Mouse (Mus musculus): ENCODE measurements around the gene Nectin2. TPM values are rescaled to one million over a fixed set of nuclear protein-coding genes. Genes with fewer than 3 reads are reported as not detected.

Gene Nectin2
- polyA plus RNA-seq, 1 experiment = 27.1 TPM

GRCm38 (mm10) chr7:19751070-19751383, 744 bp upstream of the Nectin2 start:
- TF ChIP-seq POLR2AphosphoS2 (IDR thresholded peaks at IDR 0.05; ENCODE audit: insufficient read length, low read depth) (no peak), TCF12 (IDR thresholded peaks at IDR 0.05; ENCODE audit: insufficient read depth, poor library complexity, severe bottlenecking) (no peak), E2F4 (IDR thresholded peaks at IDR 0.05; ENCODE audit: insufficient read depth) (no peak), POLR2A (IDR thresholded peaks at IDR 0.05; ENCODE audit: insufficient read length, low read depth) (no peak), TCF3 (IDR thresholded peaks at IDR 0.05; ENCODE audit: insufficient read length, low read depth) (no peak), REST (IDR thresholded peaks at IDR 0.05; ENCODE audit: insufficient read depth, insufficient read length) (no peak), MYOD1 (IDR thresholded peaks at IDR 0.05; ENCODE audit: control insufficient read depth in 1 of 3, insufficient read length in 2 of 3, low read depth in 2 of 3) (no peak), SRF (IDR thresholded peaks at IDR 0.05; ENCODE audit: control insufficient read depth, insufficient read length, low read depth) (no peak), MAX (IDR thresholded peaks at IDR 0.05; ENCODE audit: low read depth) (no peak), MYOG (IDR thresholded peaks at IDR 0.05; ENCODE audit: control insufficient read depth in 1 of 3, insufficient read depth in 1 of 3, insufficient read length in 2 of 3, low read depth in 2 of 3) (no peak), USF1 (IDR thresholded peaks at IDR 0.05; ENCODE audit: low read depth) (no peak), CEBPB (IDR thresholded peaks at IDR 0.05; ENCODE audit: insufficient read depth, poor library complexity, severe bottlenecking) (no peak)
- H3K36me3 ChIP-seq (ENCODE audit: control insufficient read depth, insufficient read depth) = no peaks in the 10 kb centered on the region
- H3K27me3 ChIP-seq (ENCODE audit: control insufficient read depth, insufficient read depth, insufficient read length) = no peaks in the 10 kb centered on the region
- peak overlapping the region; percentile 69 for H3K4me2 ChIP-seq (ENCODE audit: low read depth)
- H3ac ChIP-seq (ENCODE audit: control insufficient read depth, insufficient read length) = no peak overlapping the region
- no peaks in the 10 kb centered on the region for H3K79me2 ChIP-seq (ENCODE audit: control insufficient read depth, insufficient read depth)
- H3K4me3 ChIP-seq = peak overlapping the region; percentile 63

DNA sequence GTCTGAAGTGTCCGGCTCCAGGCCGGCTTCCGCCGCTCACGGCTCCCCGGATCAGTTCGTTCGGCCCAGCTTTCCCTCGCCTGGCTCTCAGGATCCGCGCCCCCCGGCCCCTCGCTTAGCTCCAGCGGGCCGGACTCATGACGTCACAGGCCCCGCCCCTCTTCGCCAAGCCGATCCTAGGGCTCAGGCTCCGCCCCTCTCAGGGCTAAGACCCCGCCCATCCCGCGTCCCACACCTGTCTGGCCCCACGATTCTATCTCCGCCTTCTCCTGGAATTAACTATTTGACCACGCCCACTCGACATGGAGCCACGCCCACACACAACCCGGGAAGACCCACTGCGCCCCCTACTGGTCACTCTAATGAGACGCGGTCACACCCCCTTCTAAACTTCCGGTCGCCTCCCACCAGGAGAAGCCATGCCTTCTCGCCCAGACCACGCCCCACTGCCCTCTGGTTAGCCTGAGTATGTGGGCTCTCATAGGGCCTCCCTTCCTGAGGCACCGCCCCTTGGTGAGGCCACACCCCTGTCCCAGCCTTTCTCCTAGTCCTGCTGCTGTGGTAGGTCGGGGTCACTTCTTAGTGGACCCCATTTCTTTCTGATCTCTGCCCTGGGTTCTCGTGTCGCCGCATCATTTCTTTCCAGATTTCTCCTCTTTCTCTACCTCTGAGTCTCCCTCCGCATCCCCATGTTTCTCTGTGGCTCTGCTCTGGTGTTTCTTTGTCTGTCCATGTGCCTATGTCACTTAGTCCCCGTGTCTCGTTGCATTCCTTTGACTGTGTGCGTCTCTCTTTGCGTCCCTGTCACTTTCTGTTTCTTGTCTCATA, 680 bp downstream of the Nectin2 start:
- H3K27me3 ChIP-seq (ENCODE audit: control insufficient read depth, insufficient read depth, insufficient read length) = no peaks in the 10 kb centered on the region
- H3K36me3 ChIP-seq (ENCODE audit: control insufficient read depth, insufficient read depth) = no peaks in the 10 kb centered on the region
- H3K4me3 ChIP-seq = peak overlapping the region; percentile 63
- no peaks in the 10 kb centered on the region for H3K79me2 ChIP-seq (ENCODE audit: control insufficient read depth, insufficient read depth)
- peak overlapping the region; percentile 92 for H3K4me2 ChIP-seq (ENCODE audit: low read depth)
- TF ChIP-seq USF1 (IDR thresholded peaks at IDR 0.05; ENCODE audit: low read depth) (no peak), REST (IDR thresholded peaks at IDR 0.05; ENCODE audit: insufficient read depth, insufficient read length) (no peak), MYOG (IDR thresholded peaks at IDR 0.05; ENCODE audit: control insufficient read depth in 1 of 3, insufficient read depth in 1 of 3, insufficient read length in 2 of 3, low read depth in 2 of 3) (peak in 2 of 3 experiments; percentile 27 to 63), POLR2A (IDR thresholded peaks at IDR 0.05; ENCODE audit: insufficient read length, low read depth) (peak; percentile 49), TCF12 (IDR thresholded peaks at IDR 0.05; ENCODE audit: insufficient read depth, poor library complexity, severe bottlenecking) (no peak), MAX (IDR thresholded peaks at IDR 0.05; ENCODE audit: low read depth) (no peak), CEBPB (IDR thresholded peaks at IDR 0.05; ENCODE audit: insufficient read depth, poor library complexity, severe bottlenecking) (no peak), SRF (IDR thresholded peaks at IDR 0.05; ENCODE audit: control insufficient read depth, insufficient read length, low read depth) (peak; percentile 61), POLR2AphosphoS2 (IDR thresholded peaks at IDR 0.05; ENCODE audit: insufficient read length, low read depth) (no peak), TCF3 (IDR thresholded peaks at IDR 0.05; ENCODE audit: insufficient read length, low read depth) (no peak), MYOD1 (IDR thresholded peaks at IDR 0.05; ENCODE audit: control insufficient read depth in 1 of 3, insufficient read length in 2 of 3, low read depth in 2 of 3) (peak in 2 of 3 experiments; percentile 71 to 74), E2F4 (IDR thresholded peaks at IDR 0.05; ENCODE audit: insufficient read depth) (no peak)
- peak overlapping the region; percentile 23 for H3ac ChIP-seq (ENCODE audit: control insufficient read depth, insufficient read length)

- H3K4me3 ChIP-seq = peak overlapping the region; percentile 63
- H3K36me3 ChIP-seq (ENCODE audit: control insufficient read depth, insufficient read depth) = no peaks in the 10 kb centered on the region
- H3K27me3 ChIP-seq (ENCODE audit: control insufficient read depth, insufficient read depth, insufficient read length) = no peaks in the 10 kb centered on the region
- TF ChIP-seq TCF3 (IDR thresholded peaks at IDR 0.05; ENCODE audit: insufficient read length, low read depth) (no peak), POLR2AphosphoS2 (IDR thresholded peaks at IDR 0.05; ENCODE audit: insufficient read length, low read depth) (no peak), MYOD1 (IDR thresholded peaks at IDR 0.05; ENCODE audit: control insufficient read depth in 1 of 3, insufficient read length in 2 of 3, low read depth in 2 of 3) (no peak), CEBPB (IDR thresholded peaks at IDR 0.05; ENCODE audit: insufficient read depth, poor library complexity, severe bottlenecking) (no peak), MYOG (IDR thresholded peaks at IDR 0.05; ENCODE audit: control insufficient read depth in 1 of 3, insufficient read depth in 1 of 3, insufficient read length in 2 of 3, low read depth in 2 of 3) (no peak), E2F4 (IDR thresholded peaks at IDR 0.05; ENCODE audit: insufficient read depth) (no peak), POLR2A (IDR thresholded peaks at IDR 0.05; ENCODE audit: insufficient read length, low read depth) (no peak), USF1 (IDR thresholded peaks at IDR 0.05; ENCODE audit: low read depth) (no peak), TCF12 (IDR thresholded peaks at IDR 0.05; ENCODE audit: insufficient read depth, poor library complexity, severe bottlenecking) (no peak), REST (IDR thresholded peaks at IDR 0.05; ENCODE audit: insufficient read depth, insufficient read length) (no peak), SRF (IDR thresholded peaks at IDR 0.05; ENCODE audit: control insufficient read depth, insufficient read length, low read depth) (no peak), MAX (IDR thresholded peaks at IDR 0.05; ENCODE audit: low read depth) (no peak)
- H3K4me2 ChIP-seq (ENCODE audit: low read depth) = peak overlapping the region; percentile 92
- H3ac ChIP-seq (ENCODE audit: control insufficient read depth, insufficient read length) = peak overlapping the region; percentile 23
- no peaks in the 10 kb centered on the region for H3K79me2 ChIP-seq (ENCODE audit: control insufficient read depth, insufficient read depth)
Measured at GRCm38 (mm10) chr7:19748219-19749195, 1.8 kb downstream of the Nectin2 start.
